8 mouse cellular contexts compared by ENCODE assay signal in the genomic region with DNA sequence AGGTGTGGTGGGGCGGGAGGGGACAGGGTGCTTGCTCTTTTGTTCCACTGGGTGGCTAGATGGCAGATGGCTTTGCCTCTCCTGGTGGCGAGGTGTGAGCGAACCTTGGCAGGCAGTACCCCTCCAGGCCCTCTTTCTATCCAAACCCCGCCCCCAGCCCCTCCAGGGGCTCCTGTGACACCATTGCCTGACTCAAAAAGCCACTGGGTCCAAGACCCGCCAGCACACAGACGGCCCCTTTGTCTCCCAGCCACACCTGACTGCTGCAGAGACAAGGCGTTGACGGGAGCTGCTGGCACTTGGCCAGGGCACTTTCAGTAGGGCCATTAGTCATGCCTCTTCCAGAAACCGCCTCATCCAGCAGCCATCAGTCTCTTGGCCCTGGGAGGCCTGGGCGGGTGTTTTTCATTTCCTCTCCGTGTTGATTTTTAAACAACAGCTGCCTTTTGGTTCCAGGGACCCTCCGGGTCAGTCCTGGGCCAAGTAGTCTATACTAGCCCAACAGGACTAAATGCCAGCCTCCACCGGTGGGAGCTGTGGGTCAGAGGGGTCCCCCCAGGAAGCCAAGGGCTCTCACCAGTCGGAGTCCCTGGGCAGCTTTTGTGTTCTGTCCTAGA. TPM values are rescaled to one million over a fixed set of nuclear protein-coding genes. Genes with fewer than 3 reads are reported as not detected.
DNase-seq lines count a peak whose midpoint lies in the region; ATAC-seq and TF ChIP-seq lines count a peak whose summit lies in the region.

No protein-coding gene starts in this region.

- H3K4me3 ChIP-seq in kidney, postnatal 0 days (replicated peaks; ENCODE audit: low read depth, low read length) = no peak overlapping the region
- no peak overlapping the region for H3K4me3 ChIP-seq in kidney, adult 2 months (ENCODE audit: insufficient read depth, low read depth, low read length)
- no peak overlapping the region for H3K4me3 ChIP-seq in embryonic facial prominence, embryonic 13.5 days
- H3K4me3 ChIP-seq in heart, embryonic 12.5 days = no peak overlapping the region
- no peak overlapping the region for H3K4me3 ChIP-seq in limb, embryonic 12.5 days (replicated peaks)
- no peak overlapping the region for H3K4me3 ChIP-seq in neural tube, embryonic 11.5 days (ENCODE audit: low read depth, low read length)

- H3K9me3 ChIP-seq in kidney, postnatal 0 days (replicated peaks; ENCODE audit: low read length) = no peaks in the 10 kb centered on the region
- H3K9me3 ChIP-seq in embryonic facial prominence, embryonic 13.5 days = no peaks in the 10 kb centered on the region
- H3K9me3 ChIP-seq in heart, embryonic 12.5 days (replicated peaks) = no peaks in the 10 kb centered on the region
- H3K9me3 ChIP-seq in limb, embryonic 12.5 days = no peaks in the 10 kb centered on the region
- H3K9me3 ChIP-seq in neural tube, embryonic 11.5 days (ENCODE audit: control insufficient read depth, low read length) = no peaks in the 10 kb centered on the region

- ATAC-seq in kidney, postnatal 0 days (replicated peaks; ENCODE audit: low FRiP score, low read depth) = peak; percentile 44
- peak; percentile 74 for ATAC-seq in embryonic facial prominence, embryonic 13.5 days (ENCODE audit: insufficient number of reproducible peaks, insufficient read depth, low FRiP score, low TSS enrichment, low read depth)
- peak; percentile 88 for ATAC-seq in heart, embryonic 12.5 days (ENCODE audit: insufficient number of reproducible peaks, low FRiP score)
- peak; percentile 88 for ATAC-seq in limb, embryonic 12.5 days (ENCODE audit: insufficient number of reproducible peaks, insufficient read depth, low FRiP score, low TSS enrichment, low read depth)
- peak; percentile 81 for ATAC-seq in neural tube, embryonic 11.5 days (ENCODE audit: insufficient read depth, low FRiP score, low TSS enrichment)
- ATAC-seq in inflammation-experienced regulatory T-cells, adult 6 months = no peak

- H3K27me3 ChIP-seq in kidney, postnatal 0 days (ENCODE audit: insufficient read depth, low read length) = no peaks in the 10 kb centered on the region
- no peaks in the 10 kb centered on the region for H3K27me3 ChIP-seq in kidney, adult 2 months (replicated peaks; ENCODE audit: control insufficient read depth, insufficient read depth, low read length)
- no peaks in the 10 kb centered on the region for H3K27me3 ChIP-seq in embryonic facial prominence, embryonic 13.5 days
- no peaks in the 10 kb centered on the region for H3K27me3 ChIP-seq in heart, embryonic 12.5 days (replicated peaks)
- H3K27me3 ChIP-seq in limb, embryonic 12.5 days = no peaks in the 10 kb centered on the region
- no peaks in the 10 kb centered on the region for H3K27me3 ChIP-seq in neural tube, embryonic 11.5 days (ENCODE audit: control insufficient read depth, insufficient read depth, low read length)

- H3K9ac ChIP-seq in kidney, postnatal 0 days (ENCODE audit: low read depth, low read length) = no peak overlapping the region
- H3K9ac ChIP-seq in embryonic facial prominence, embryonic 13.5 days = 0 out of 2 replicates have a peak overlapping the region, but pooled peaks have one; percentile 36
- H3K9ac ChIP-seq in heart, embryonic 12.5 days = no peak overlapping the region
- no peak overlapping the region; the same call in 1 of the 2 replicates for H3K9ac ChIP-seq in limb, embryonic 12.5 days (replicated peaks)
- H3K9ac ChIP-seq in neural tube, embryonic 11.5 days (ENCODE audit: low read length) = 0 out of 2 replicates have a peak overlapping the region, but pooled peaks have one; percentile 18

- TF ChIP-seq POLR2A in kidney, adult 2 months (IDR thresholded peaks at IDR 0.05; ENCODE audit: low read depth, low read length) = no peak

- no peaks in the 10 kb centered on the region for H3K36me3 ChIP-seq in kidney, postnatal 0 days (ENCODE audit: insufficient read depth, low read length)
- no peaks in the 10 kb centered on the region for H3K36me3 ChIP-seq in kidney, adult 2 months (ENCODE audit: control insufficient read depth, insufficient read depth, low read length)
- no peaks in the 10 kb centered on the region for H3K36me3 ChIP-seq in embryonic facial prominence, embryonic 13.5 days
- H3K36me3 ChIP-seq in heart, embryonic 12.5 days = no peaks in the 10 kb centered on the region
- no peaks in the 10 kb centered on the region for H3K36me3 ChIP-seq in limb, embryonic 12.5 days
- H3K36me3 ChIP-seq in neural tube, embryonic 11.5 days (ENCODE audit: control insufficient read depth, insufficient read depth, low read length) = no peaks in the 10 kb centered on the region

- peak; percentile 61 for DNase-seq in kidney, postnatal 0 days (ENCODE audit: low spot score)
- no peak for DNase-seq in kidney, adult 2 months
- peak; percentile 71 for DNase-seq in adrenal gland, postnatal 14 days
- peak; percentile 83 for DNase-seq in neural tube, embryonic 11.5 days (ENCODE audit: low spot score)

- no peak for TF ChIP-seq CTCF in kidney, postnatal 0 days (IDR thresholded peaks at IDR 0.05; ENCODE audit: low read depth)
- no peak for TF ChIP-seq CTCF in kidney, adult 2 months (conservative IDR thresholded peaks at IDR 0.05; ENCODE audit: insufficient read depth, insufficient read length, low read depth, low read length)

- no peak overlapping the region for H3K4me2 ChIP-seq in kidney, postnatal 0 days (ENCODE audit: low read length)
- H3K4me2 ChIP-seq in embryonic facial prominence, embryonic 13.5 days = peak overlapping the region; percentile 43
- H3K4me2 ChIP-seq in heart, embryonic 12.5 days = peak overlapping the region; percentile 35
- H3K4me2 ChIP-seq in limb, embryonic 12.5 days = peak overlapping the region; percentile 11; the same call in 1 of the 2 replicates
- H3K4me2 ChIP-seq in neural tube, embryonic 11.5 days (ENCODE audit: low read depth) = no peak overlapping the region; the same call in 1 of the 2 replicates

- peaks cover 8% of the 10 kb centered on the region; the same call in 1 of the 2 replicates for H3K4me1 ChIP-seq in kidney, postnatal 0 days (replicated peaks; ENCODE audit: insufficient read depth, low read length)
- no peaks in the 10 kb centered on the region for H3K4me1 ChIP-seq in kidney, adult 2 months (ENCODE audit: control insufficient read depth, insufficient read depth, low read length)
- H3K4me1 ChIP-seq in embryonic facial prominence, embryonic 13.5 days = peaks cover 36% of the 10 kb centered on the region
- peaks cover 22% of the 10 kb centered on the region for H3K4me1 ChIP-seq in heart, embryonic 12.5 days (replicated peaks)
- peaks cover 29% of the 10 kb centered on the region for H3K4me1 ChIP-seq in limb, embryonic 12.5 days (replicated peaks)
- H3K4me1 ChIP-seq in neural tube, embryonic 11.5 days (ENCODE audit: control insufficient read depth, insufficient read depth, low read length) = peaks cover 9% of the 10 kb centered on the region

- WGBS in kidney, postnatal 0 days = 19% methylated on average over 14 of the region's 14 CpGs
- 28% methylated on average over 14 of the region's 14 CpGs for WGBS in kidney, adult 2 months
- WGBS in embryonic facial prominence, embryonic 13.5 days = 17% methylated on average over 14 of the region's 14 CpGs
- 14% methylated on average over 14 of the region's 14 CpGs for whole genome bisulfite sequencing in heart, embryonic 12.5 days
- WGBS in limb, embryonic 12.5 days = 17% methylated on average over 14 of the region's 14 CpGs
- WGBS in neural tube, embryonic 11.5 days = 20% methylated on average over 14 of the region's 14 CpGs

- no peak overlapping the region; the same call in 1 of the 2 replicates for H3K27ac ChIP-seq in kidney, postnatal 0 days
- H3K27ac ChIP-seq in kidney, adult 2 months (ENCODE audit: insufficient read depth, low read depth, low read length) = no peak overlapping the region
- H3K27ac ChIP-seq in embryonic facial prominence, embryonic 13.5 days = peak overlapping the region; percentile 72
- H3K27ac ChIP-seq in heart, embryonic 12.5 days (ENCODE audit: poor library complexity, severe bottlenecking) = peak overlapping the region; percentile 61
- H3K27ac ChIP-seq in limb, embryonic 12.5 days = peak overlapping the region; percentile 85
- H3K27ac ChIP-seq in neural tube, embryonic 11.5 days (ENCODE audit: low read depth, low read length) = peak overlapping the region; percentile 65

RNA-seq across cellular contexts. Expression of a gene that starts 58.4 kb away (rescaled TPM):
- polyA plus RNA-seq in kidney, postnatal 0 days (2015; fragmentation: Nextera tagmentation; extraction: Ambion mirVana) = 0.24 and 0.31 TPM in 2 replicates
- polyA plus RNA-seq in kidney, adult 2 months (2012; rRNA removed) = 0.61 and 0.88 TPM in 2 replicates
- 3.9 and 4.5 TPM in 2 replicates for total RNA-seq in adrenal gland, postnatal 14 days (2021)
- 0.48 and 0.93 TPM in 2 replicates for polyA plus RNA-seq in embryonic facial prominence, embryonic 13.5 days (2015; fragmentation: Nextera tagmentation; extraction: Ambion mirVana)
- 1.2 and 1.4 TPM in 2 replicates for polyA plus RNA-seq in heart, embryonic 12.5 days (2016; fragmentation: Nextera tagmentation; extraction: Ambion mirVana)
- polyA plus RNA-seq in limb, embryonic 12.5 days (2016; fragmentation: Nextera tagmentation; extraction: Ambion mirVana) = 0.44 and 0.47 TPM in 2 replicates
- polyA plus RNA-seq in neural tube, embryonic 11.5 days (2014; fragmentation: Nextera tagmentation; extraction: Ambion mirVana) = 0.16 and 0.28 TPM in 2 replicates
- polyA plus RNA-seq in inflammation-experienced regulatory T-cells, adult 6 months (2017; shearing (Covaris generic)) = 1 to 10 TPM in 1 of 3 experiments, under 1 TPM in 1, not detected in 1; 0.49 to 1.6 TPM

Comparison
In these comparisons a context has a peak if more than half of its experiments do, and no peak if none do; other contexts are left out.
1. H3K27ac ChIP-seq: peak in embryonic facial prominence, embryonic 13.5 days (single experiment), heart, embryonic 12.5 days (single experiment), limb, embryonic 12.5 days (single experiment) and neural tube, embryonic 11.5 days (single experiment); none in kidney, postnatal 0 days (single experiment) and kidney, adult 2 months (single experiment).
2. H3K4me2 ChIP-seq: peak in embryonic facial prominence, embryonic 13.5 days (single experiment), heart, embryonic 12.5 days (single experiment) and limb, embryonic 12.5 days (single experiment); none in kidney, postnatal 0 days (single experiment) and neural tube, embryonic 11.5 days (single experiment).
3. H3K9ac ChIP-seq: peak in embryonic facial prominence, embryonic 13.5 days (single experiment) and neural tube, embryonic 11.5 days (single experiment); none in kidney, postnatal 0 days (single experiment), heart, embryonic 12.5 days (single experiment) and limb, embryonic 12.5 days (single experiment).